In the genomic region with DNA sequence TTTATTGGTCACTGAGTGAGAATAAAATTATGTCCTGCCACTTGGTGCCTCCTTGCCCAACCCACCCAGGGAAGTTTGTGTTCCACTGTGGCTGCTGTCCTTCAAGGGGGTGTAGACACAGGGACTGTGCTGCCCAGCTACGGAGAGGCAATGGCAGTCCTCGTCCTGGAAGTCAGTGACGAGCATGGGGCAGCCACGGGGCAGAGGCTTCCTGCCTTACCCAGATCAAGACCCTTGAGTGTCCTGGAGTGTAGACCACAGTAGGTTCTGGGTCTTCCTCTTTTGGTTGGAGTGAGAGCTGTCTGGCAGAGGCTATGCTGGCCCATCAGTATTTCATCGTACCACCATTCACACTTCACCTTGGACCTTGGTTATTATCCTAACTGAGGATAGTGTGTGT, we compare ENCODE assay signal across 28 mouse cellular contexts.
"Had no signal": no experiment of that assay in that cellular context is flagged by ENCODE, and none has a peak within 500 bp of the region (broad histone marks: within the 10 kb centered on the region; RNA-seq: fewer than 3 reads in every experiment).

No protein-coding gene starts in this region.

- H3K9me3 ChIP-seq: heart, embryonic 13.5 days; heart, embryonic 15.5 days; hindbrain, embryonic 10.5 days; hindbrain, embryonic 13.5 days; hindbrain, embryonic 15.5 days; kidney, embryonic 15.5 days; limb, embryonic 13.5 days; limb, embryonic 15.5 days; liver, embryonic 12.5 days had no signal

- H3K4me1 ChIP-seq: liver, embryonic 12.5 days had no signal

- H3K4me2 ChIP-seq: heart, embryonic 11.5 days; heart, embryonic 13.5 days; heart, embryonic 15.5 days; hindbrain, embryonic 13.5 days; hindbrain, embryonic 15.5 days; kidney, embryonic 15.5 days; limb, embryonic 13.5 days; limb, embryonic 15.5 days; liver, embryonic 12.5 days had no signal

- H3K27ac ChIP-seq: gastrocnemius, adult 2 months; heart, embryonic 13.5 days; heart, embryonic 15.5 days; hindbrain, embryonic 10.5 days; hindbrain, embryonic 13.5 days; hindbrain, embryonic 15.5 days; hindbrain, postnatal 0 days; kidney, embryonic 15.5 days; kidney, postnatal 0 days; limb, embryonic 13.5 days; limb, embryonic 15.5 days; liver, embryonic 12.5 days; liver, embryonic 14.5 days had no signal

- H3K9ac ChIP-seq: heart, embryonic 13.5 days; heart, embryonic 15.5 days; hindbrain, embryonic 13.5 days; hindbrain, embryonic 15.5 days; kidney, embryonic 15.5 days; limb, embryonic 13.5 days; limb, embryonic 15.5 days; liver, embryonic 12.5 days; liver, embryonic 14.5 days had no signal

- ATAC-seq: hindbrain, postnatal 0 days; intestine, embryonic 16.5 days; liver, embryonic 12.5 days had no signal

- DNase-seq: gastrocnemius, adult 2 months; gastrocnemius, postnatal 10 days; gastrocnemius, postnatal 25 days; heart, adult 18-20 months; heart, postnatal 14 days; heart, postnatal 36 days; kidney, adult 11 months; kidney, adult 2 months; kidney, adult 9 months; kidney, postnatal 14 days; kidney, postnatal 36 days; layer of hippocampus, adult 9-11 months; layer of hippocampus, postnatal 36 days; left cerebral cortex, postnatal 4 days had no signal

- H3K36me3 ChIP-seq: heart, embryonic 13.5 days; heart, embryonic 15.5 days; hindbrain, embryonic 10.5 days; hindbrain, embryonic 13.5 days; hindbrain, embryonic 15.5 days; kidney, embryonic 15.5 days; limb, embryonic 13.5 days; limb, embryonic 15.5 days; liver, embryonic 12.5 days had no signal

- H3K4me3 ChIP-seq: gastrocnemius, adult 2 months; heart, embryonic 13.5 days; heart, embryonic 15.5 days; hindbrain, embryonic 10.5 days; hindbrain, embryonic 13.5 days; hindbrain, embryonic 15.5 days; kidney, embryonic 15.5 days; limb, embryonic 13.5 days; limb, embryonic 15.5 days; liver, embryonic 12.5 days had no signal

- H3K27me3 ChIP-seq: heart, embryonic 13.5 days; heart, embryonic 15.5 days; hindbrain, embryonic 13.5 days; hindbrain, embryonic 15.5 days; kidney, embryonic 15.5 days; limb, embryonic 13.5 days; limb, embryonic 15.5 days; liver, embryonic 12.5 days had no signal
